Mouse (Mus musculus): ENCODE results near the gene Cnpy2. TPM values are rescaled to one million over a fixed set of nuclear protein-coding genes. Genes with fewer than 3 reads are reported as not detected.
A peak's percentile ranks its signal among the peaks of the same experiment; 100 is the strongest.

Cnpy2 gene
- total RNA-seq, 2 experiments from 2014 or later, result 62.2 to 66.6 TPM

- peak; percentile 93 to 97 for DNase-seq
Observed at GRCm38 (mm10) chr10:128368402-128369217, 46.4 kb downstream of the Cnpy2 start, which contains the start of gene Coq10a. Gene Coq10a, minus strand, starts transcription at chr10:128368997.

DNA sequence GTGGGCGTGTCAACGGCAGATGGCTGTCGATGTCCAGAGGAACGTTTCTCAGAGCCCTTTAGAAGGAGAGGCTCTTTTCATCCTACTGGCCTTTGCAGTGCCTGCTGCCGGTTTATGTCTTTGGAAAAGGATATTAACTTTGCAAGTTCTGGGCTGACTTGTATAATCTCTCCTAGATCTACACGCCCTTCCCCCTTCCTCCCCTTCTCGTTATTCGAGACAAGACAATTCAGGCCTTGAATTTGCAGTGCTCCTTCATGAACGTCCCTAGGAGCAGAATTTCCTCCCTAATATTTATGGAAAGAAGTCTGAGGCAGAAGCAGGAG lies 46.9 kb downstream of the Cnpy2 start:
- no peak for DNase-seq

DNA sequence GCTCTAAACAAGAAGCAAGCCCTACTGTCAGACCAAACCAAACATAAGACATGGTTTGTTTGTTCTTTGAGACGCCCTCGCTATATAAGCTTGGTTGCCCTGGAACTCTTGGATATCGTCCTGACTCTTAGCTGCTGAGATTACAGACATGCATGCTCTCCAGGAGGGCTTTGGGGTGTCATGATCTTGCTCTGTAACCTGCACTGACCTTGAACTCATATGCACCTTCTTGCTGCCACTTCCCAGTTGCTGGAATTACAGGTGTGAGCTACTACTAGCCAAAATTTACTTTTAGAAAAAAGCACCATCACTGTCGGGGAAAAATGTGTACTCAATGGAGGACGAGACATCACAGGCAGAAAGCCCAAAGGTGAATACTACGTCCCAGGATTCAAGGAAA lies 47.3 kb downstream of the Cnpy2 start:
- no peak for DNase-seq

DNA sequence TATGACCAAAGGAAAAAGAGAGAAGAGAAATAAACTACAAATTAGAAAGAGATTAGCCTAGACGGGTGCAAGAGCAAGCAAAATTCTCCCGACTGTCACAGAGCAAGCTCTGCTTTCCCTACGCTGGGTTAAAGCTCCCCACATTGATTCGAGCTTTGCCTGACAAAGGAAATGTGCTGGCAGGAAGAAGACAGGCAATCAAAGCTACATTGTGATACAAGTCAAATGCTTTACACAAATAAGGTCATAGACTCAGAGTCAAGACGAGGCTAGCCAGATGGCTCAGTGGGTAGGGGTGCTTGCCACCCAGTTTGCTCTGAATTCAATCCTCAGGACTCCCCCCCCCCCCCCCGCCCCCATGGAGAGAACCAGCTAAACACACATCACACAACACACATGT lies 47.8 kb downstream of the Cnpy2 start:
- DNase-seq, result no peak

DNA sequence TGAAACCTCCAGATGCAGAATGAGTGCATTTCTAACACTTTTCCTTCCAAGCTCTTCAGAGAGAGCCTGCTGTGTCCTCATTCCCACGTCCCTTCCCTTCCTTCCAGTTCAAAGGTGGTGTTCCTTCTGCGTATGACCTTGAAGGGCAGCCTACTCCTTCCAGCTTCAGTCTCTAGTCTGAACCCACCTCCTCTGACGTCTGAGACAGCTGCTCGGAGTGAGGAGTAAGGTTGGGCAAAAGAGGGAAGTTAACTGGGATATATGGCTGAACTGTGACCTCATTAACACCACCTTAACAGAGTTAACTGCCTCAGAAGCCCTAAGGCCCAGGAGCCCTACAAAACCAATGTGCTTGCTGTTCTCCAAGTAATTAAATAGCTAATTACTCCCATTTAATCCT lies 48.3 kb downstream of the Cnpy2 start:
- DNase-seq, result no peak

DNA sequence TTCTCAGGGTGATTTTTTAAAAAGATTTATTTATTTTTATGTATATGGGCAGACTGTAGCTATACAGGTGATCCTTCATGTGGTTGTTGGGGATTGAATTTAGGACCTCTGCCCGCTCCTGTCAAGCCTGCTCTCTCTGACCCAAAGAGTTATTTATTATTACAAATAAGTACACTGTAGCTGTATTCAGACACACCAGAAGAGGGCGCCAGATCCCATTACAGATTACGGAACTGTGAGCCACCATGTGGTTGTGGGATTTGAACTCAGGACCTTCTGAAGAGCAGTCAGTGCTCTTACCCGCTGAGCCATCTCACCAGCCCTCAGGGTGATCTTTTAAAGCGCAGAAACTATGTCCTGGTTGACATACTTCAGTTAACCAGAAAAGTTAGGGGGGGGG lies 49.9 kb downstream of the Cnpy2 start:
- no peak for DNase-seq

- peak; percentile 70 to 82 for DNase-seq
Observed at GRCm38 (mm10) chr10:128372989-128373748, 50.9 kb downstream of the Cnpy2 start.

GRCm38 (mm10) chr10:128374393-128374792 lies 52.1 kb downstream of the Cnpy2 start:
- DNase-seq, result no peak

DNA sequence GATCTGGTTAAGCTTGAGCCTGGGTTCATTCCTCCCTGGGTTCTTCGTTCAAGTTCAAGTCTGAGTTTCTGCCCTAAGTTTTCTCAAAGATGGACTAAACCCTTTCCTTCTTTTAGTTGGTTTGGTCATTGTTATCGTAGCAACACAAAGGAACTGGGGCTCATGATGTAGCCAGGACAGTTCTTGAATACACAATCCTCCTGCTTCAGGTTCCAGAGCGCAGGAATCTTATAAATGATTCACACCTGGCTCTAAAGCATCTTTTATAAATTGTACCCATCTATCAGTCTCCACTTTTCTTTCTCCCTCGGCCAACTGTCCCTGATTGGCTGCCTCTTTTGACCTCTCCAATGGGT lies 53.8 kb downstream of the Cnpy2 start:
- no peak for DNase-seq

DNA sequence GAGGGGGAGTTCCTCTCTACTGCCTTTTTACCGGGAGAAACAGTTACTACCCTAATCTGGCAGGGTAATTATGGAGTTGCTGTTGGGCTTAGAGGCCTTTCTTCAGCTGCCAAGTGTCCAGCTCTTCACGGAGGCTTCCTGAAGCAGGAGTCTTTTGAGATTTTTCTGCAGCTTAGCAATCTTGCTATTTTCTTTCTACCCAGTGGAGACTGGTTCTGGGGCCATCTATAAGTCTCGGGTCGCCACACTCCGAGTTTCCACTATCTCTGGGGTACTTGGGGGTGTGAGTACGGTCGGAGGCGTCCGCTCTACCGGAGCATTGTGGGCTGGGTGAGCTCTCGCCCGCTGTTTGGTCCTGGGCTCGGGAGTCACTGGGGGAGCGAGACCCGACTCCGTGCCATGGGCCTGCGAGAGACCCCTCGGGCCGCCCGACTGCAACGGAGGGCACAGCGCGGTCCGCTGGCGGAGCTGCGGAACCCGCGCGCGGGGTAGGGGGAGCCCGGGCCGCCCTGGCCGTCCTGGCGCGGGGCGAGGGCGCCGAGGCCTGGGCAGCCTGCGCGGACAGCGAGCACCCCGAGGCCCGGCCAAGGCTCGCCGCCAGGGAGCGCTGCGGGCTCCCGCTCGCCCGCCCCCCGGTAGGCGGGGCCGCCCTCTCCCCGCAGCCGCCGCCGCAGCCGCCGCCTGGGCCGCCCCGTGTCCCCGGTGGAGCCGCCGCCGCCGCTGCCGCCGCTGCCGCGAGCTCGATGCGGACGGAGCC lies 54.4 kb downstream of the Cnpy2 start, which contains the start of gene Ankrd52:
TSS of gene Ankrd52 (plus strand) at position 661 of the 757 bp plus-strand sequence.
- DNase-seq, result peak; percentile 87 to 92

Other genes starting within 250 kb of the Cnpy2 start
- gene Atp5b, start 239.2 kb upstream of the Cnpy2 start, total RNA-seq (2021), result 1,000 to 10,000 TPM; 8,639 to 9,190 TPM
- gene Baz2a, start 230.9 kb upstream of the Cnpy2 start, total RNA-seq (2021), result 10 to 100 TPM; 19.0 to 20.3 TPM
- 100 to 1,000 TPM in 1 of 2 experiments, 10 to 100 TPM in 1; 78.1 to 100 TPM for gene Rbms2, start 142.2 kb upstream of the Cnpy2 start, total RNA-seq (2021)
- 1 to 10 TPM in 1 of 2 experiments, under 1 TPM in 1; 0.25 to 1.4 TPM for gene Gls2, start 128.0 kb upstream of the Cnpy2 start, total RNA-seq (2021)
- 10 to 100 TPM; 37.9 to 45.9 TPM for gene Spryd4, start 110.7 kb upstream of the Cnpy2 start, total RNA-seq (2021)
- not detected for gene Mip, start 96.6 kb upstream of the Cnpy2 start, total RNA-seq (2021)
- gene Timeless, start 90.4 kb upstream of the Cnpy2 start, total RNA-seq (2021), result 1 to 10 TPM; 6.0 to 7.3 TPM
- gene Apon, start 68.4 kb upstream of the Cnpy2 start, total RNA-seq (2021), result not detected
- not detected for gene Apof, start 53.8 kb upstream of the Cnpy2 start, total RNA-seq (2021)
- 10 to 100 TPM in 1 of 2 experiments, 1 to 10 TPM in 1; 8.3 to 11.3 TPM for gene Stat2, start 51.9 kb upstream of the Cnpy2 start, total RNA-seq (2021)
- not detected for gene Il23a, start 23.7 kb upstream of the Cnpy2 start, total RNA-seq (2021)
- gene Pan2, start 19.1 kb upstream of the Cnpy2 start, total RNA-seq (2021), result 1 to 10 TPM; 4.5 to 6.0 TPM
- gene Cs, start 15.3 kb downstream of the Cnpy2 start, total RNA-seq (2021), result 1,000 to 10,000 TPM; 1,006 to 1,090 TPM
- gene Coq10a, start 46.5 kb downstream of the Cnpy2 start, total RNA-seq (2021), result 100 to 1,000 TPM; 365 to 392 TPM
- 10 to 100 TPM; 38.1 to 40.3 TPM for gene Ankrd52, start 54.7 kb downstream of the Cnpy2 start, total RNA-seq (2021)
- not detected for gene Slc39a5, start 78.8 kb downstream of the Cnpy2 start, total RNA-seq (2021)
- gene Nabp2, start 89.0 kb downstream of the Cnpy2 start, total RNA-seq (2021), result 10 to 100 TPM; 41.0 to 42.8 TPM
- 10 to 100 TPM; 16.6 to 17.2 TPM for gene Rnf41, start 89.2 kb downstream of the Cnpy2 start, total RNA-seq (2021)
- gene Smarcc2, start 136.8 kb downstream of the Cnpy2 start, total RNA-seq (2021), result 10 to 100 TPM; 75.4 to 75.8 TPM
- gene Myl6, start 171.7 kb downstream of the Cnpy2 start, total RNA-seq (2021), result 100 to 1,000 TPM; 253 to 273 TPM
- gene Myl6b, start 176.2 kb downstream of the Cnpy2 start, total RNA-seq (2021), result 1 to 10 TPM; 3.2 to 3.3 TPM
- 10 to 100 TPM; 15.9 to 19.9 TPM for gene Esyt1, start 203.4 kb downstream of the Cnpy2 start, total RNA-seq (2021)
- gene Zc3h10, start 225.3 kb downstream of the Cnpy2 start, total RNA-seq (2021), result 1 to 10 TPM; 7.7 to 8.2 TPM
- gene Rpl41, start 226.8 kb downstream of the Cnpy2 start, total RNA-seq (2021), result 1,000 to 10,000 TPM; 1,490 to 1,551 TPM
- gene Pa2g4, start 243.5 kb downstream of the Cnpy2 start, total RNA-seq (2021), result 10 to 100 TPM; 43.1 to 46.0 TPM